Mouse (Mus musculus) neural tube, embryonic 13.5 days (tissue): ENCODE measurements around the gene Qrich2. TPM values are rescaled to one million over a fixed set of nuclear protein-coding genes. Genes with fewer than 3 reads are reported as not detected.

Experiments
- polyA plus RNA-seq: library from polyadenylated mRNA; unstranded; fragments of >200 nt; fragmentation: Nextera tagmentation; extraction: Ambion mirVana; gene quantifications from 2 replicates; pipeline ENCODE4 v1.2.1, GENCODE M21; 2015

The Qrich2 gene
- polyA plus RNA-seq, 1 experiment from 2014 or later = not detected

Other genes starting within 250 kb of the Qrich2 start
- 0.59 and 0.73 TPM in 2 replicates for gene Evpl, start 228.2 kb downstream of the Qrich2 start, polyA plus RNA-seq
- gene Srp68, start 192.0 kb downstream of the Qrich2 start, polyA plus RNA-seq = 64.0 and 64.4 TPM in 2 replicates
- gene Galr2, start 185.3 kb downstream of the Qrich2 start, polyA plus RNA-seq = 1.1 and 1.2 TPM in 2 replicates
- gene Exoc7, start 159.0 kb downstream of the Qrich2 start, polyA plus RNA-seq = 81.5 and 88.7 TPM in 2 replicates
- gene Foxj1, start 130.8 kb downstream of the Qrich2 start, polyA plus RNA-seq = 7.8 and 8.1 TPM in 2 replicates
- gene Rnf157, start 53.2 kb downstream of the Qrich2 start, polyA plus RNA-seq = 64.8 and 72.0 TPM in 2 replicates
- 40.7 and 55.0 TPM in 2 replicates for gene Ubald2, start 32.1 kb downstream of the Qrich2 start, polyA plus RNA-seq
- 177 and 178 TPM in 2 replicates for gene Prpsap1, start 28.0 kb upstream of the Qrich2 start, polyA plus RNA-seq
- gene Sphk1, start 64.7 kb upstream of the Qrich2 start, polyA plus RNA-seq = 3.7 and 6.1 TPM in 2 replicates
- 20.1 and 24.6 TPM in 2 replicates for gene Ube2o, start 115.2 kb upstream of the Qrich2 start, polyA plus RNA-seq
- 0.18 TPM in 1 of 2 replicates, not detected in the other for gene Aanat, start 120.2 kb upstream of the Qrich2 start, polyA plus RNA-seq
- 3.7 TPM in 2 replicates for gene Rhbdf2, start 160.8 kb upstream of the Qrich2 start, polyA plus RNA-seq
- 1.9 and 2.3 TPM in 2 replicates for gene Prcd, start 187.3 kb upstream of the Qrich2 start, polyA plus RNA-seq
- 16.1 and 17.2 TPM in 2 replicates for gene Cygb, start 188.1 kb upstream of the Qrich2 start, polyA plus RNA-seq